Mouse (Mus musculus): Measurements from ENCODE around the gene Scnn1g.

DNA sequence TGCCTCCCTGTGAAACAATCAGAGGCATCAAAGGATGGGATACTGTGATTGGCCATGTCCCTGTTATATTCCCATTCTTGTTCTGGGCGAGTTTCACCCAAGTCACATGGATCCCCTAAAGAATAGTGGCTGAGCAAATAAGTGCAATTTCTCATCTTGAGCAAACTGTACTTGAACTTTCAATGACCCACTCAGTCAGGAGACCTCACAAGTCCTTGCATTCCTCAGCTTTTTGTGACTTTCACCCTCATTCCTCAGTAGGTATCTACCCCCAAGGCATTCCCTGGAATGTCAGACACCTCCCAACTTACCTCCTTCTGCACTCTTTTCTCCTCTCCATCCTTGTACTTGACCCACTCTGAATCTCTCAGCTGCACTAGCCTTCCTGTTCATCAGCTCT, 44.3 kb downstream of the Scnn1g start:
- TF ChIP-seq POLR2A (IDR thresholded peaks at IDR 0.05; ENCODE audit: low read depth, low read length), result no peak
- no peak for TF ChIP-seq CTCF (conservative IDR thresholded peaks at IDR 0.05; ENCODE audit: insufficient read depth, insufficient read length, low read depth, low read length)
